Mouse (Mus musculus): ENCODE measurements around the gene Brd4. TPM values are rescaled to one million over a fixed set of nuclear protein-coding genes. Genes with fewer than 3 reads are reported as not detected.

Gene Brd4
- polyA plus RNA-seq, 1 experiment from 2014 or later = 73.9 TPM

GRCm38 (mm10) chr17:32313892-32314291 is 29.4 kb upstream of the Brd4 start:
- no peak for ATAC-seq (ENCODE audit: low FRiP score)
- no peaks in the 10 kb centered on the region for H3K9me3 ChIP-seq (replicated peaks)
- no peaks in the 10 kb centered on the region for H3K27me3 ChIP-seq (replicated peaks)
- H3K4me3 ChIP-seq (replicated peaks) = no peak overlapping the region
- H3K36me3 ChIP-seq = peaks cover 97% of the 10 kb centered on the region
- no peak overlapping the region for H3K4me2 ChIP-seq
- H3K9ac ChIP-seq (replicated peaks) = no peak overlapping the region
- 79% methylated on average over 5 of the region's 5 CpGs for WGBS
- H3K27ac ChIP-seq (replicated peaks) = no peak overlapping the region
- H3K4me1 ChIP-seq = peaks cover 15% of the 10 kb centered on the region

GRCm38 (mm10) chr17:32312801-32313200 is 28.3 kb upstream of the Brd4 start:
- WGBS = 96% methylated on average over 8 of the region's 8 CpGs
- no peak for ATAC-seq (ENCODE audit: low FRiP score)
- Histone ChIP-seq H3K27ac (replicated peaks) (no peak overlapping the region), H3K9ac (replicated peaks) (no peak overlapping the region), H3K9me3 (replicated peaks) (no peaks in the 10 kb centered on the region), H3K36me3 (peaks cover 99% of the 10 kb centered on the region), H3K4me3 (replicated peaks) (no peak overlapping the region), H3K27me3 (replicated peaks) (no peaks in the 10 kb centered on the region), H3K4me2 (no peak overlapping the region), H3K4me1 (peaks cover 4% of the 10 kb centered on the region; the same call in 1 of the 2 replicates)

- 93% methylated on average over 4 of the region's 4 CpGs for WGBS
- Histone ChIP-seq H3K27me3 (replicated peaks) (no peaks in the 10 kb centered on the region), H3K9me3 (replicated peaks) (no peaks in the 10 kb centered on the region), H3K4me1 (no peaks in the 10 kb centered on the region), H3K27ac (replicated peaks) (no peak overlapping the region), H3K4me2 (no peak overlapping the region), H3K4me3 (replicated peaks) (no peak overlapping the region), H3K9ac (replicated peaks) (no peak overlapping the region), H3K36me3 (peaks cover 91% of the 10 kb centered on the region)
- ATAC-seq (ENCODE audit: low FRiP score) = no peak
These were observed 23.4 kb upstream of the Brd4 start for GRCm38 (mm10) chr17:32307963-32308362.

GRCm38 (mm10) chr17:32298125-32298524 is 13.6 kb upstream of the Brd4 start:
- H3K4me2 ChIP-seq = no peak overlapping the region
- H3K36me3 ChIP-seq = no peaks in the 10 kb centered on the region
- no peak overlapping the region for H3K4me3 ChIP-seq (replicated peaks)
- H3K9ac ChIP-seq (replicated peaks) = no peak overlapping the region
- no peak for ATAC-seq (ENCODE audit: low FRiP score)
- 89% methylated on average over 1 of the region's 1 CpGs for WGBS
- H3K4me1 ChIP-seq = no peaks in the 10 kb centered on the region
- no peak overlapping the region for H3K27ac ChIP-seq (replicated peaks)
- H3K9me3 ChIP-seq (replicated peaks) = no peaks in the 10 kb centered on the region
- no peaks in the 10 kb centered on the region for H3K27me3 ChIP-seq (replicated peaks)

- H3K9ac ChIP-seq (replicated peaks) = no peak overlapping the region
- H3K4me3 ChIP-seq (replicated peaks) = no peak overlapping the region
- no peaks in the 10 kb centered on the region for H3K9me3 ChIP-seq (replicated peaks)
- 95% methylated on average over 2 of the region's 2 CpGs for WGBS
- no peaks in the 10 kb centered on the region for H3K36me3 ChIP-seq
- no peaks in the 10 kb centered on the region for H3K4me1 ChIP-seq
- no peak overlapping the region for H3K27ac ChIP-seq (replicated peaks)
- ATAC-seq (ENCODE audit: low FRiP score) = no peak
- no peaks in the 10 kb centered on the region for H3K27me3 ChIP-seq (replicated peaks)
- no peak overlapping the region for H3K4me2 ChIP-seq
These were observed 11.4 kb upstream of the Brd4 start for GRCm38 (mm10) chr17:32295901-32296300.

GRCm38 (mm10) chr17:32295160-32295559 is 10.6 kb upstream of the Brd4 start:
- Histone ChIP-seq H3K9ac (replicated peaks) (no peak overlapping the region), H3K4me1 (no peaks in the 10 kb centered on the region), H3K9me3 (replicated peaks) (no peaks in the 10 kb centered on the region), H3K27me3 (replicated peaks) (no peaks in the 10 kb centered on the region), H3K4me2 (no peak overlapping the region), H3K27ac (replicated peaks) (no peak overlapping the region), H3K36me3 (no peaks in the 10 kb centered on the region), H3K4me3 (replicated peaks) (no peak overlapping the region)
- WGBS = 82% methylated on average over 4 of the region's 4 CpGs
- no peak for ATAC-seq (ENCODE audit: low FRiP score)

- 51% methylated on average over 6 of the region's 6 CpGs for WGBS
- Histone ChIP-seq H3K4me2 (peak overlapping the region; percentile 78), H3K9me3 (replicated peaks) (no peaks in the 10 kb centered on the region), H3K4me3 (replicated peaks) (peak overlapping the region; percentile 96), H3K27me3 (replicated peaks) (no peaks in the 10 kb centered on the region), H3K9ac (replicated peaks) (peak overlapping the region; percentile 100), H3K4me1 (peaks cover 46% of the 10 kb centered on the region), H3K36me3 (no peaks in the 10 kb centered on the region), H3K27ac (replicated peaks) (peak overlapping the region; percentile 100)
- no peak for ATAC-seq (ENCODE audit: low FRiP score)
These were observed 682 bp upstream of the Brd4 start for GRCm38 (mm10) chr17:32285138-32285670.

- Histone ChIP-seq H3K4me1 (peaks cover 46% of the 10 kb centered on the region), H3K36me3 (no peaks in the 10 kb centered on the region), H3K9ac (replicated peaks) (peak overlapping the region; percentile 100), H3K9me3 (replicated peaks) (no peaks in the 10 kb centered on the region), H3K4me3 (replicated peaks) (peak overlapping the region; percentile 96), H3K4me2 (peak overlapping the region; percentile 78), H3K27me3 (replicated peaks) (no peaks in the 10 kb centered on the region), H3K27ac (replicated peaks) (peak overlapping the region; percentile 100)
- peak; percentile 78 for ATAC-seq (ENCODE audit: low FRiP score)
- 0% methylated on average over 27 of the region's 41 CpGs for WGBS
These were observed 726 bp downstream of the Brd4 start for GRCm38 (mm10) chr17:32283771-32284221.

- H3K4me3 ChIP-seq (replicated peaks) = peak overlapping the region; percentile 96
- WGBS = 10% methylated on average over 7 of the region's 7 CpGs
- peak overlapping the region; percentile 78 for H3K4me2 ChIP-seq
- ATAC-seq (ENCODE audit: low FRiP score) = peak; percentile 16; the same call in 1 of the 2 replicates
- peak overlapping the region; percentile 100 for H3K9ac ChIP-seq (replicated peaks)
- H3K36me3 ChIP-seq = no peaks in the 10 kb centered on the region
- H3K4me1 ChIP-seq = peaks cover 43% of the 10 kb centered on the region
- H3K27me3 ChIP-seq (replicated peaks) = no peaks in the 10 kb centered on the region
- H3K27ac ChIP-seq (replicated peaks) = peak overlapping the region; percentile 100
- no peaks in the 10 kb centered on the region for H3K9me3 ChIP-seq (replicated peaks)
These were observed 1.2 kb downstream of the Brd4 start for GRCm38 (mm10) chr17:32283341-32283740.

- H3K4me2 ChIP-seq = no peak overlapping the region
- H3K36me3 ChIP-seq = no peaks in the 10 kb centered on the region
These were observed 2.8 kb downstream of the Brd4 start for GRCm38 (mm10) chr17:32281611-32282310.

GRCm38 (mm10) chr17:32281126-32281525 is 3.4 kb downstream of the Brd4 start:
- no peak overlapping the region for H3K9ac ChIP-seq (replicated peaks)
- H3K27ac ChIP-seq (replicated peaks) = no peak overlapping the region
- H3K27me3 ChIP-seq (replicated peaks) = no peaks in the 10 kb centered on the region
- peaks cover 35% of the 10 kb centered on the region for H3K4me1 ChIP-seq
- H3K4me3 ChIP-seq (replicated peaks) = no peak overlapping the region
- WGBS = 96% methylated on average over 2 of the region's 2 CpGs
- no peak overlapping the region for H3K4me2 ChIP-seq
- H3K36me3 ChIP-seq = no peaks in the 10 kb centered on the region
- ATAC-seq (ENCODE audit: low FRiP score) = no peak
- no peaks in the 10 kb centered on the region for H3K9me3 ChIP-seq (replicated peaks)

More at GRCm38 (mm10) chr17:32281611-32282310, 2.8 kb downstream of the Brd4 start:
- peaks cover 36% of the 10 kb centered on the region for H3K4me1 ChIP-seq
- H3K27me3 ChIP-seq (replicated peaks) = no peaks in the 10 kb centered on the region
- WGBS = 81% methylated on average over 4 of the region's 4 CpGs
- no peak overlapping the region for H3K9ac ChIP-seq (replicated peaks)
- H3K9me3 ChIP-seq (replicated peaks) = no peaks in the 10 kb centered on the region
- H3K27ac ChIP-seq (replicated peaks) = no peak overlapping the region
- no peak overlapping the region for H3K4me3 ChIP-seq (replicated peaks)
- no peak for ATAC-seq (ENCODE audit: low FRiP score)

- no peak for ATAC-seq (ENCODE audit: low FRiP score)
- no peaks in the 10 kb centered on the region for H3K27me3 ChIP-seq (replicated peaks)
- no peak overlapping the region for H3K27ac ChIP-seq (replicated peaks)
- H3K9me3 ChIP-seq (replicated peaks) = no peaks in the 10 kb centered on the region
- peaks cover 35% of the 10 kb centered on the region for H3K4me1 ChIP-seq
- H3K36me3 ChIP-seq = no peaks in the 10 kb centered on the region
- 84% methylated on average over 3 of the region's 3 CpGs for WGBS
- H3K9ac ChIP-seq (replicated peaks) = no peak overlapping the region
- no peak overlapping the region for H3K4me3 ChIP-seq (replicated peaks)
- H3K4me2 ChIP-seq = no peak overlapping the region
These were observed 3.9 kb downstream of the Brd4 start for GRCm38 (mm10) chr17:32280575-32280974.
